Mouse (Mus musculus): ENCODE measurements around the gene Dmrt1. TPM values are rescaled to one million over a fixed set of nuclear protein-coding genes. Genes with fewer than 3 reads are reported as not detected.

Gene Dmrt1
- total and polyA plus RNA-seq, 3 experiments: not detected

- no peak for DNase-seq (ENCODE audit: low read depth, low spot score)
- H3K27ac ChIP-seq (ENCODE audit: control insufficient read depth, low read depth, low read length): no peak overlapping the region
- H3K4me1 ChIP-seq (ENCODE audit: control insufficient read depth in 1 of 2, insufficient read depth in 2 of 2, low read length in 2 of 2): no peaks in the 10 kb centered on the region
- H3K79me2 ChIP-seq (ENCODE audit: control insufficient read depth, insufficient read depth, low read length, poor library complexity): no peaks in the 10 kb centered on the region
- H3K4me3 ChIP-seq (ENCODE audit: control insufficient read depth in 1 of 2, insufficient read depth in 1 of 2, low read depth in 2 of 2, low read length in 2 of 2): no peak overlapping the region
- H3K9me3 ChIP-seq (replicated peaks; ENCODE audit: insufficient read depth, low read length): no peaks in the 10 kb centered on the region
- H3K36me3 ChIP-seq (ENCODE audit: control insufficient read depth in 1 of 2, insufficient read depth in 2 of 2, low read length in 2 of 2): no peaks in the 10 kb centered on the region
- no peak overlapping the region for H3K9ac ChIP-seq (ENCODE audit: control insufficient read depth, low read depth, low read length, poor library complexity, severe bottlenecking)
- H3K27me3 ChIP-seq (ENCODE audit: control insufficient read depth in 1 of 2, insufficient read depth in 2 of 2, low read length in 2 of 2): no peaks in the 10 kb centered on the region
- TF ChIP-seq MAFK (IDR thresholded peaks at IDR 0.05; ENCODE audit: borderline replicate concordance, low read depth, low read length): no peak
- TF ChIP-seq BHLHE40 (IDR thresholded peaks at IDR 0.05; ENCODE audit: borderline replicate concordance, low read depth, low read length): no peak
- TF ChIP-seq ZNF384 (IDR thresholded peaks at IDR 0.05; ENCODE audit: low read depth, low read length): no peak
- TF ChIP-seq ZC3H11A (IDR thresholded peaks at IDR 0.05; ENCODE audit: low read depth, low read length): no peak
- TF ChIP-seq POLR2AphosphoS2 (IDR thresholded peaks at IDR 0.05; ENCODE audit: low read length): no peak
- TF ChIP-seq NELFE (IDR thresholded peaks at IDR 0.05; ENCODE audit: low read depth, low read length): no peak
Measured at GRCm38 (mm10) chr19:25601966-25602365, 96.5 kb downstream of the Dmrt1 start.

DNA sequence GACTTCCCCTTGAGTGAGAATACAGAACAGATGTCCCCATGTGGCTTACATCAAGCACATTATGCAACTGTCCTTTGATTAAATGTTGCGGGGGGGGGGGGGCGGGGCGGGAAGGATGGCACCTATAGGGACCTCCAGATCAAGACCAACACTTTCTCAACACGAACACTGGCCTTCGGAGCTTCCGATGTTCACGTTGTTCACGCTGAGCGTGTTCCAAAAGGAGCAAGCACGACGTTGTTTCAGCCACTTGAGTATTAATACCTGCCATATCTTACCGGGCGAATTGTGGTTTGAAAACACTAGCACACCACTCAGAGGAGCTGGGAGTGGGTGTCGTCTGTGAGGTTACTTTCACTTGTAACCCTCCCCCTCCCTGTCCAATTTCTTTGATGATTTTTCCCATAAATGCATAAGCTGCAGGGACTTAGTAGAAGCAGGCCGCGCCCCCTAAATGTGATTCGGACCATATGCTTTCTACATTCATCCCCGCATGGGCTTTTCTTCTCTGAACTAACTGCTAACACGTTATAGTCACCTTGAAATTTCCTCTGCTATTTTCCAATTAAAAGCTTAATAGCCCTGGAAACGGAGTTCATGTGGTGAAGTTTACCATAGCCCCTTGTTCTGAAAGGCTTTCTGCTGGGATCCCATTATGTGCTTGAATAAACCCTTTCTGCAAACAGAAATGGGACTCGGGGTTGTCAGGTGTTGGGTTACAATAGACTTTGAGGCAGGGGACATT is 102.2 kb downstream of the Dmrt1 start:
- H3K27me3 ChIP-seq (ENCODE audit: control insufficient read depth in 1 of 2, insufficient read depth in 2 of 2, low read length in 2 of 2): no peaks in the 10 kb centered on the region
- no peak overlapping the region for H3K4me3 ChIP-seq (ENCODE audit: control insufficient read depth in 1 of 2, insufficient read depth in 1 of 2, low read depth in 2 of 2, low read length in 2 of 2)
- no peak overlapping the region for H3K9ac ChIP-seq (ENCODE audit: control insufficient read depth, low read depth, low read length, poor library complexity, severe bottlenecking)
- no peak overlapping the region for H3K27ac ChIP-seq (ENCODE audit: control insufficient read depth, low read depth, low read length)
- no peak for DNase-seq (ENCODE audit: low read depth, low spot score)
- TF ChIP-seq ZC3H11A (IDR thresholded peaks at IDR 0.05; ENCODE audit: low read depth, low read length) (no peak), MAFK (IDR thresholded peaks at IDR 0.05; ENCODE audit: borderline replicate concordance, low read depth, low read length) (no peak), CTCF (IDR thresholded peaks at IDR 0.05 in 2 of 3, conservative IDR thresholded peaks at IDR 0.05 in 1 of 3; ENCODE audit: control insufficient read depth in 1 of 3, insufficient read depth in 1 of 3, low read depth in 2 of 3, low read length in 3 of 3, poor library complexity in 1 of 3, severe bottlenecking in 1 of 3) (no peak), ETS1 (IDR thresholded peaks at IDR 0.05; ENCODE audit: low read depth, low read length) (no peak), HCFC1 (IDR thresholded peaks at IDR 0.05; ENCODE audit: low read depth, low read length) (no peak), NRF1 (IDR thresholded peaks at IDR 0.05; ENCODE audit: insufficient read depth, low read depth, low read length, poor library complexity, severe bottlenecking) (no peak), USF2 (IDR thresholded peaks at IDR 0.05; ENCODE audit: borderline replicate concordance in 1 of 2, insufficient read depth in 1 of 2, low read depth in 1 of 2, low read length in 2 of 2) (no peak), CHD2 (IDR thresholded peaks at IDR 0.05; ENCODE audit: low read length) (no peak), TAL1 (IDR thresholded peaks at IDR 0.05; ENCODE audit: low read length) (no peak), NELFE (IDR thresholded peaks at IDR 0.05; ENCODE audit: low read depth, low read length) (no peak), ELF1 (IDR thresholded peaks at IDR 0.05; ENCODE audit: low read depth, low read length) (no peak), POLR2AphosphoS2 (IDR thresholded peaks at IDR 0.05; ENCODE audit: low read length) (no peak)
- no peaks in the 10 kb centered on the region for H3K36me3 ChIP-seq (ENCODE audit: control insufficient read depth in 1 of 2, insufficient read depth in 2 of 2, low read length in 2 of 2)
- no peaks in the 10 kb centered on the region for H3K4me1 ChIP-seq (ENCODE audit: control insufficient read depth in 1 of 2, insufficient read depth in 2 of 2, low read length in 2 of 2)
- H3K79me2 ChIP-seq (ENCODE audit: control insufficient read depth, insufficient read depth, low read length, poor library complexity): no peaks in the 10 kb centered on the region
- H3K9me3 ChIP-seq (replicated peaks; ENCODE audit: insufficient read depth, low read length): no peaks in the 10 kb centered on the region
